Mouse (Mus musculus) forebrain, postnatal 0 days (tissue): ENCODE data around the gene Tia1. TPM values are rescaled to one million over a fixed set of nuclear protein-coding genes. Genes with fewer than 3 reads are reported as not detected.
A peak's percentile ranks its signal among the peaks of the same experiment; 100 is the strongest.
"Not testable (repeated sequence)": the region's sequence is repeated elsewhere in the genome, so short reads cannot be mapped to it uniquely, and the experiment has no call there.

Experiments used
- ATAC-seq: fragments of 200-750 bp; cut with Nextera tagmentation; 2 replicates; pipeline ENCODE4 v1.8.0; 2017; ENCODE audit warnings: mild to moderate bottlenecking, moderate library complexity
- DNase-seq: peaks from one replicate; pipeline ENCODE4 v3.0.0-alpha.2; 2015
- H3K27ac ChIP-seq: fragments of 300-500 bp; sonication (generic); 2 replicates; pipeline ENCODE4 v1.5.1; 2014; ENCODE audit warnings: low read depth, mild to moderate bottlenecking, antibody characterized with exemption, low read length, moderate library complexity, mixed read lengths
- H3K27me3 ChIP-seq: fragments of 300-500 bp; sonication (generic); 2 replicates; pipeline ENCODE4 v1.6.1; 2014; ENCODE audit warnings: mild to moderate bottlenecking, low read length, mixed read lengths; ENCODE audit not compliant: insufficient read depth
- H3K36me3 ChIP-seq: fragments of 300-500 bp; sonication (generic); 2 replicates; pipeline ENCODE4 v1.6.1; 2014; ENCODE audit warnings: mild to moderate bottlenecking, moderate library complexity; ENCODE audit not compliant: insufficient read depth
- H3K4me1 ChIP-seq: fragments of 300-500 bp; sonication (generic); 2 replicates; pipeline ENCODE4 v1.6.1; 2014; ENCODE audit warnings: antibody characterized with exemption; ENCODE audit not compliant: insufficient read depth
- H3K4me2 ChIP-seq: fragments of 300-500 bp; sonication (generic); 2 replicates; pipeline ENCODE4 v1.6.1; 2014; ENCODE audit warnings: low read depth, mild to moderate bottlenecking, moderate library complexity
- H3K4me3 ChIP-seq: fragments of 300-500 bp; sonication (generic); 2 replicates; pipeline ENCODE4 v1.5.1; 2014; ENCODE audit warnings: low read depth, low read length, mixed read lengths
- H3K9ac ChIP-seq: fragments of 300-500 bp; sonication (generic); 2 replicates; pipeline ENCODE4 v1.6.1; 2014; ENCODE audit warnings: mild to moderate bottlenecking
- H3K9me3 ChIP-seq: fragments of 300-500 bp; sonication (generic); 2 replicates; pipeline ENCODE4 v1.6.1; 2016; ENCODE audit warnings: low read length
- CTCF ChIP-seq: sonication (generic); IDR thresholded peaks from 2 replicates; pipeline ENCODE4 v1.5.1; 2016; ENCODE audit warnings: antibody characterized with exemption, control low read depth, low read depth
- WGBS: fragments of 180-500 bp; shearing (Covaris S2); extraction: QIAGEN DNeasy Blood & Tissue Kit; methylation state at CpG from one replicate; pipeline ENCODE4 v1.1.7; 2014; 5-methylcytosine and 5-hydroxymethylcytosine counted together
- polyA plus RNA-seq: library from polyadenylated mRNA; unstranded; fragments of >200 nt; fragmentation: Nextera tagmentation; extraction: Ambion mirVana; gene quantifications from 2 replicates; pipeline ENCODE4 v1.2.1, GENCODE M21; 2015
- total RNA-seq: library from RNA; depleted of rRNA; stranded (reverse); fragments of >200 nt; gene quantifications from 2 replicates; pipeline ENCODE4 v1.2.3, GENCODE M21; 2014

Gene Tia1
- total and polyA plus RNA-seq, 2 experiments from 2014 or later = 191 to 252 TPM

DNA sequence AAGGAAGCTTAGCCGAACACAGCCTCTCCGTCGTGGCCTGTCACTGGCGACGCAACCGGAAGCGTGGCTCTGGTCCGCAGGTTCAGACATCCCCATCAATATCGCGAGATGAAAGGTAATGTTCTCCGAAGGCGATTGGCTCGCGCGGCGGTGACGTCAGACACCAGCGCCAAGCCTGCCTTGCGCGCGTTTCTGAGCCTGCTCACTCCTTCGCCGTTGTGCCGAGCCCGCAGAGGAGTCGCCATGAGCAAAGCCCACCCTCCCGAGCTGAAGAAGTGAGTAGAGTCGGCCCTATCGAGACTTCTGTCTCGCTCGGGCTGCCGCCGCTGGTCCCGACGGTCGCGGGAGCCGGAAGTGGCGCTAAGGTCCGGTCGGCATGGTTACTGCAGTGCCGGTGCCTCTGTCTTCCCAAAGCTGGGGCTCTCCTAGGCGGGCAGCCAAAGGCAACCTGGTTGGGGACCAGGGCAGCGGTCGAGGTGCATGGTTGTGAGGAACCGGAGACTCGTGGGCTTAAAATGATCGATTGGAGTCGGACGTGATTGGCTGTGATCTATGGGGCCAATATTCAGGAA is 32.6 kb upstream of the Tia1 start:
- Histone ChIP-seq H3K27ac (peak overlapping the region; percentile 94), H3K4me1 (peaks cover 17% of the 10 kb centered on the region), H3K9me3 (no peaks in the 10 kb centered on the region), H3K27me3 (no peaks in the 10 kb centered on the region), H3K4me3 (peak overlapping the region; percentile 64), H3K4me2 (peak overlapping the region; percentile 70), H3K9ac (peak overlapping the region; percentile 71), H3K36me3 (peaks cover 9% of the 10 kb centered on the region)
- DNase-seq = peak; percentile 99
- ATAC-seq = peak; percentile 98
- TF ChIP-seq CTCF = no peak
- under 1% methylated on average over 50 of the region's 50 CpGs for WGBS

DNA sequence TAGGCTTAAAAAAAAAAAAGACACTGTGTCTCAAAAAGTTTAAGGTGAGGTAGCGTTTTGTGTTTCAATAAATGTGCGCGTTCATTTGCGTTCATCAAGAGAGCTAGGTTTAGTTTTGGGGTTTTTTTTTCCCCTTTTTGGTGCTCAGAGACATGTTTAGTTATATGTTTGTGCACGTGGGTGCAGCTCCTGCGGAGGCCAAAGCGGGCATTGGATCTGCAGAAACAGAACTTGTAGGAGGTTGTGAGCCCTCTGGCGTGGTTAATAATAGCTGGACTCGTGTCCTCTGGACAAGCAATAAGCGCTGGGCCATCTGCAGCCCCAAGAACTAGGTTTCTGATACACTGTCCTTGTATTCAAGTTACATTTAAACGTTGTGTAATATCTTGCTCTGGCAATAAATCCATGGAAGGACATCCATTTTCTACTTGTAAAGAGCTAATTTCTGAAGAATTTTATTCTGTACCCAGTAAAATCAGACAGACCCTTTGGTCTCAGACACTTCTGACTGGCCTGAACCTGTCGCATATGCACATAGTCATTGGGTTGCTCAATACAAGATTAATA is 32.0 kb upstream of the Tia1 start:
- Histone ChIP-seq H3K4me3 (peak overlapping the region; percentile 64), H3K9ac (peak overlapping the region; percentile 71), H3K9me3 (no peaks in the 10 kb centered on the region), H3K36me3 (peaks cover 15% of the 10 kb centered on the region), H3K4me2 (peak overlapping the region; percentile 70), H3K4me1 (peaks cover 14% of the 10 kb centered on the region), H3K27me3 (no peaks in the 10 kb centered on the region), H3K27ac (no peak overlapping the region)
- no peak for ATAC-seq
- no peak for DNase-seq
- WGBS = 5% methylated on average over 12 of the region's 12 CpGs
- no peak for TF ChIP-seq CTCF

DNA sequence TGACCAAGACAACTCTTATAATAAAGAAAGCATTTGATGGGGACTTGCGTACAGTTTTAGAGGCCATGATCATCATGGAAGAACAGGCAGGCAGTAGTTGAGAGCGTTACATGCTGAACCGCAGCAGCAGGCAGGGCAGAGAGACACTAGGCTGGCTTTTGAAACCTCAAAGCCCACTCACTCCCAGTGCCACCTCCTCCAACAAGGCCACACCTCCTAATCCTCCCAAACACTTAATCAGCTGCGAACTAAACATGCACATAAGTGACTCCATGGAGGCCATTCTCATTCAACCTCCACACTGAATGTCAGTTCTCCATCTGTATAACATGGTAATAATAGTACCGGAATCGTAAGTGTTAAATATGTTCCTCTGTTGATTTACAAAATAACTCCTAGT is 30.5 kb upstream of the Tia1 start:
- H3K27ac ChIP-seq = no peak overlapping the region
- no peak for TF ChIP-seq CTCF
- 87% methylated on average over 6 of the region's 6 CpGs for whole genome bisulfite sequencing
- H3K4me3 ChIP-seq = no peak overlapping the region
- H3K9ac ChIP-seq = no peak overlapping the region
- H3K4me1 ChIP-seq = peaks cover 14% of the 10 kb centered on the region
- DNase-seq (no peak), ATAC-seq (no peak)
- no peaks in the 10 kb centered on the region for H3K9me3 ChIP-seq
- H3K4me2 ChIP-seq = no peak overlapping the region
- peaks cover 27% of the 10 kb centered on the region for H3K36me3 ChIP-seq
- H3K27me3 ChIP-seq = no peaks in the 10 kb centered on the region

DNA sequence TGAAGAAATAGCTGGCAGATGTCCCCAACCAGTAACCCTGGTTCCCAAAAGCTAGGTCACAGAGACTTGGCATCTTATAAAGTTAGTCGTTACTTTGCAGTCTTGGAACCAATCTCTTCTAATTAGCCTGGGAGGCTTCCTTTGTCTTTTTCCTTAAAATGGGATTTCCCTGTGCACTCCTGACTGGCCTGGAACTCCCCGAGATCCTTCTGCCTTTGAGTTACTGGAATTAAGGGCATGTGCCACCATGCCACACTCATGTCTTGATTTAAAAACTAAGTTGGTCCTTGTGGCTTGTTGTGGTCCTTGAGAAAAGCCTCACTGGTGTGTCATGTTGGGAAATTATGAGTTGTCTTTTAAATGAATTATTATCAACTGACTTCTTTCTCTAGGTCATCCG is 25.7 kb upstream of the Tia1 start:
- TF ChIP-seq CTCF = no peak
- Histone ChIP-seq H3K9ac (no peak overlapping the region), H3K4me1 (no peaks in the 10 kb centered on the region), H3K27ac (no peak overlapping the region), H3K4me2 (no peak overlapping the region), H3K27me3 (no peaks in the 10 kb centered on the region), H3K36me3 (peaks cover 35% of the 10 kb centered on the region), H3K4me3 (no peak overlapping the region), H3K9me3 (no peaks in the 10 kb centered on the region)
- no peak for ATAC-seq
- 67% methylated on average over 3 of the region's 3 CpGs for WGBS
- DNase-seq = no peak

DNA sequence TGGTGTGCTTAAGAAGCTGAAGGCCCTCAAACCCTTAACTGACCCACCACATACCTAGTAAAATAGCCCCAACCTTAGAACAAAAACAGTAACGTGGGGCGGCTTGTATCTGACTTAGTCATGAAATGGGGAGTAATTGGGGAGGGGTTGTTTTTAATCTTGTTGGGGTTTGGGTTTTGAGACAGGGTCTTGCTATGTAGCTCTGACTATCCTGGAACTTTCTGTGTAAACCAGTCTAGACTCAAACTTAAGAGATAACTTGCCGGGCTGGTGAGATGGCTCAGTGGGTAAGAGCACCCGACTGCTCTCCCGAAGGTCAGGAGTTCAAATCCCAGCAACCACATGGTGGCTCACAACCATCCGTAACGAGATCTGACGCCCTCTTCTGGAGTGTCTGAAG is 23.9 kb upstream of the Tia1 start:
- H3K4me3 ChIP-seq, H3K4me2 ChIP-seq, H3K27ac ChIP-seq, H3K9me3 ChIP-seq, H3K4me1 ChIP-seq, H3K27me3 ChIP-seq, H3K9ac ChIP-seq, ATAC-seq, DNase-seq: not testable (repeated sequence)
- peaks cover 37% of the 10 kb centered on the region for H3K36me3 ChIP-seq
- WGBS = 75% methylated on average over 6 of the region's 8 CpGs

DNA sequence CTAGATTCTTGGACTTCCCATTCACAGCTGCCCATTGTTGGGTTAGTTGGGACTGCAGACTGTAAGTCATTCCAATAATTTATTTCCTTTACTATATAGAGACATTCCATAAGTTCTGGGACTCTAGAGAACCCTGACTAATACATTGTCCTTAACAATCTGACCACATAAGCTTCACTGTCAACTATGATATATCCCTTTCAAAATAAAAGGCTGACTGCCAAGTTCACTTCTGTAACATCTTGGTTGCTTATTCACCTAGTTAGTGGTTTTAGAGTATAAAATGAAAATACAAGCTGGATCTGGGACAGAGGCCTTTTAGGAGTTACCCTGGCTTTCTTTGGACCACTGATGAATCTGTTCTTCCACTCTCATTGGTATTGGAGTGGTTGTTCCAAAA is 21.5 kb upstream of the Tia1 start:
- Histone ChIP-seq H3K9ac (no peak overlapping the region), H3K27ac (no peak overlapping the region), H3K36me3 (peaks cover 36% of the 10 kb centered on the region), H3K4me3 (no peak overlapping the region), H3K4me2 (no peak overlapping the region), H3K4me1 (no peaks in the 10 kb centered on the region), H3K9me3 (no peaks in the 10 kb centered on the region), H3K27me3 (no peaks in the 10 kb centered on the region)
- ATAC-seq (no peak), DNase-seq (no peak)
- no peak for TF ChIP-seq CTCF

DNA sequence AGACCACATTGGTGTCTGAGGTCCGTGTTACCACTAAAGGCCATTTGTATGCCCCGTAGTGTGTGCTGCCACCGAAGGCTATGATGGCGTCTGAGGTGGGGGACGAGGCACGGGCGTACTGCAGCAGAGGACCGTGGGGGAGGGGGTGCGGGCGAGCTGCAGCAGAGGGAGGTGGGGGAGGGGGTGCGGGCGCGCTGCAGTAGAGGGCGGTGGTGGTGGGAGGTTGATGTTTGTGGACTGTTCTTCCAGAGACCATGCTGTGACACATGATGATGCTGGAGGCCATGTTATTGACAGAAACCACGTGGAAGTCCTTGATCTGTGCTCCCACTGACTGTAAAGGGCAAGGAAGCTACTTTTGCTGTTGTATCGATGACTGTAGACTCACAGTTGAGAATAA is 20.6 kb upstream of the Tia1 start:
- H3K4me3 ChIP-seq = no peak overlapping the region
- H3K4me2 ChIP-seq = no peak overlapping the region
- no peak overlapping the region for H3K9ac ChIP-seq
- DNase-seq = no peak
- WGBS = 57% methylated on average over 16 of the region's 16 CpGs
- H3K36me3 ChIP-seq = peaks cover 34% of the 10 kb centered on the region
- H3K9me3 ChIP-seq = no peaks in the 10 kb centered on the region
- H3K27me3 ChIP-seq = no peaks in the 10 kb centered on the region
- ATAC-seq = no peak
- H3K4me1 ChIP-seq = no peaks in the 10 kb centered on the region
- TF ChIP-seq CTCF = no peak
- H3K27ac ChIP-seq = no peak overlapping the region

DNA sequence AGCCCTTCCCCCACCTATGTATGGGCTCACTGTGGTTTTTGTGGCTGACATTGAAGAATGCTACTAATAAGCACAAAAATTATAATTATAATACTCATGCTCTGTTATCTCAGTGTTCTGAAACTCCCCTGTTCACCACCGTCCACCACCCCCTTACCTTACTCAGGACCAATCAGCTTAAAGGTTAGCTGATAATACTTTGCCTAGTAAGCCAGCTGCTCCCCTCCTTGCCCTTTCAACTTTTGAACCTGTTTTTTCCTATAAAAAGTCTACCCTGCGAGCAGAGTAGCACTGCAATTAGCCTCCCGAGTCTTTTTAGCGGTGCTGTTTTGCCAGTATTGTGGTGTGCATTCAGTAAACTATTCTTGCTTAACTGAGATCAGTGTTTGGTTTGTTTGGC is 19.3 kb upstream of the Tia1 start:
- WGBS = 73% methylated on average over 4 of the region's 4 CpGs
- Histone ChIP-seq H3K27me3 (no peaks in the 10 kb centered on the region), H3K9ac (no peak overlapping the region), H3K9me3 (no peaks in the 10 kb centered on the region), H3K4me3 (no peak overlapping the region), H3K36me3 (peaks cover 37% of the 10 kb centered on the region), H3K4me1 (no peaks in the 10 kb centered on the region), H3K27ac (no peak overlapping the region), H3K4me2 (no peak overlapping the region)
- no peak for TF ChIP-seq CTCF
- ATAC-seq (no peak), DNase-seq (no peak)
